Mouse (Mus musculus) activated CD4-positive, CD25-positive, alpha-beta regulatory T cell (primary cell): ENCODE data around the gene Gm3285. TPM values are rescaled to one million over a fixed set of nuclear protein-coding genes. Genes with fewer than 3 reads are reported as not detected.

Source experiments
- polyA plus RNA-seq, 2 experiments: library from polyadenylated mRNA; unstranded; fragments of 100-300 nt; shearing (Covaris generic); gene quantifications; one replicate each; pipeline ENCODE4 v1.2.1; 2017

Gm3285 gene
- polyA plus RNA-seq, result not detected

GRCm38 (mm10) chr10:77861675-77862074 lies at the start of gene Gm3285:
TSS of gene Gm3285 (plus strand) at chr10:77861975.

GRCm38 (mm10) chr10:77814382-77814781 lies 47.4 kb upstream of the Gm3285 start, which contains the start of gene Gm2696:
TSS of gene Gm2696 (plus strand) at chr10:77814682.

GRCm38 (mm10) chr10:77826951-77827350 lies 34.8 kb upstream of the Gm3285 start, which contains the start of gene Krtap10-4:
TSS of gene Krtap10-4 (minus strand) at chr10:77827095.

GRCm38 (mm10) chr10:77835647-77836046 lies 26.1 kb upstream of the Gm3285 start, which contains the start of gene Krtap10-10:
TSS of gene Krtap10-10 (plus strand) at chr10:77835947.

GRCm38 (mm10) chr10:77846503-77846902 lies 15.3 kb upstream of the Gm3285 start, which contains the start of gene Gm36176:
TSS of gene Gm36176 (plus strand) at chr10:77846803.

GRCm38 (mm10) chr10:77852559-77852958 lies 9.2 kb upstream of the Gm3285 start, which contains the start of gene Gm10318:
TSS of gene Gm10318 (plus strand) at chr10:77852859.

GRCm38 (mm10) chr10:77902211-77902893 lies 40.6 kb downstream of the Gm3285 start, which contains the start of gene Lrrc3:
TSS of gene Lrrc3 (minus strand) at chr10:77902536.

Other genes with a start within 250 kb of the Gm3285 start
- gene Ube2g2, start 239.7 kb upstream of the Gm3285 start, polyA plus RNA-seq, result 10 to 100 TPM; 44.2 to 47.5 TPM
- under 1 TPM; 0.29 to 0.33 TPM for gene Tspear, start 175.4 kb upstream of the Gm3285 start, polyA plus RNA-seq
- gene Gm19402, start 171.2 kb upstream of the Gm3285 start, polyA plus RNA-seq, result not detected
- gene Gm9508, start 164.7 kb upstream of the Gm3285 start, polyA plus RNA-seq, result not detected
- gene Gm10272, start 155.3 kb upstream of the Gm3285 start, polyA plus RNA-seq, result not detected
- gene Gm10024, start 150.5 kb upstream of the Gm3285 start, polyA plus RNA-seq, result under 1 TPM in 1 of 2 experiments, not detected in 1; 0.65 TPM
- not detected for gene Gm10142, start 146.2 kb upstream of the Gm3285 start, polyA plus RNA-seq
- gene Krtap12-1, start 141.4 kb upstream of the Gm3285 start, polyA plus RNA-seq, result not detected
- gene Gm10100, start 135.5 kb upstream of the Gm3285 start, polyA plus RNA-seq, result not detected
- gene Gm18596, start 119.3 kb upstream of the Gm3285 start, polyA plus RNA-seq, result not detected
- not detected for gene Gm9736, start 110.6 kb upstream of the Gm3285 start, polyA plus RNA-seq
- gene Gm3233, start 102.3 kb upstream of the Gm3285 start, polyA plus RNA-seq, result not detected
- gene Gm3238, start 90.7 kb upstream of the Gm3285 start, polyA plus RNA-seq, result not detected
- gene Gm7138, start 85.0 kb upstream of the Gm3285 start, polyA plus RNA-seq, result not detected
- not detected for gene Gm3250, start 79.4 kb upstream of the Gm3285 start, polyA plus RNA-seq
- not detected for gene Gm7137, start 73.8 kb upstream of the Gm3285 start, polyA plus RNA-seq
- not detected for gene Gm9639, start 66.9 kb upstream of the Gm3285 start, polyA plus RNA-seq
- not detected for gene Gm19668, start 62.8 kb upstream of the Gm3285 start, polyA plus RNA-seq
- gene Gm9507, start 50.1 kb upstream of the Gm3285 start, polyA plus RNA-seq, result not detected
- not detected for gene Gm2696, start 47.3 kb upstream of the Gm3285 start, polyA plus RNA-seq
- gene Krtap10-4, start 34.9 kb upstream of the Gm3285 start, polyA plus RNA-seq, result under 1 TPM in 1 of 2 experiments, not detected in 1; 0.21 TPM
- not detected for gene Krtap10-10, start 26.0 kb upstream of the Gm3285 start, polyA plus RNA-seq
- not detected for gene Gm36176, start 15.2 kb upstream of the Gm3285 start, polyA plus RNA-seq
- not detected for gene Gm10318, start 9.1 kb upstream of the Gm3285 start, polyA plus RNA-seq
- gene Lrrc3, start 40.6 kb downstream of the Gm3285 start, polyA plus RNA-seq, result under 1 TPM in 1 of 2 experiments, not detected in 1; 0.22 TPM
- gene Trpm2, start 108.6 kb downstream of the Gm3285 start, polyA plus RNA-seq, result 1 to 10 TPM; 1.2 to 1.7 TPM
- 10 to 100 TPM in 1 of 2 experiments, 1 to 10 TPM in 1; 5.0 to 11.3 TPM for gene 1810043G02Rik, start 116.5 kb downstream of the Gm3285 start, polyA plus RNA-seq
- gene Pfkl, start 148.1 kb downstream of the Gm3285 start, polyA plus RNA-seq, result 10 to 100 TPM; 53.8 to 58.8 TPM
- gene Dnmt3l, start 180.0 kb downstream of the Gm3285 start, polyA plus RNA-seq, result under 1 TPM in 1 of 2 experiments, not detected in 1; 0.20 TPM
- gene Aire, start 181.6 kb downstream of the Gm3285 start, polyA plus RNA-seq, result 1 to 10 TPM in 1 of 2 experiments, under 1 TPM in 1; 0.21 to 1.5 TPM
- gene Icosl, start 207.3 kb downstream of the Gm3285 start, polyA plus RNA-seq, result 10 to 100 TPM in 1 of 2 experiments, 1 to 10 TPM in 1; 5.3 to 11.4 TPM